Mouse (Mus musculus) cerebellum, adult 2 months (tissue): ENCODE results near the gene Grhpr.

Source experiments
- CTCF ChIP-seq: fragments of 200-500 bp; IDR thresholded peaks from 2 replicates; pipeline ENCODE4 v1.5.1; 2011; ENCODE audit warnings: low read depth, mild to moderate bottlenecking, control low read depth, low read length, moderate library complexity, borderline replicate concordance; ENCODE audit not compliant: insufficient read depth
- POLR2A ChIP-seq: fragments of 200-500 bp; IDR thresholded peaks from 2 replicates; pipeline ENCODE4 v1.6.1; 2011; ENCODE audit warnings: low read length, control low read depth, borderline replicate concordance; ENCODE audit not compliant: insufficient read depth

DNA sequence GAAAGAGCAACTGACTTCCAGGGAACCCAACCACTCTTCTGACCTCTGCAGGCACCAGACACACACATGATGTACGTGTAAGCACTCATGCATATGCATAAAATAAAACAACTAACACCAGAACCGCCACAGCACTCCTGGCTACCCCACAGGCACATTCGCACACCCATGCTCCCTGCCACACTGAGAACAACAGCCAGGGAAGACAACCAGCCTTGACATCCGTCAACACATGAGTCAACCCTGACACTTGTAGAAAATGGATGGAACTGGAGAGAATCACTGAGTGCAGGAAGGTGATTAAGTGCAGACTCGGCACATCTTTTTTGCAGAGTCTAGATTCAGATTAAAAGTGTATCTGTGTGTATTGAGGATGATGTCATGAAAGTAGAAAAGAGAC lies 55.4 kb downstream of the Grhpr start:
- TF ChIP-seq CTCF (no peak), POLR2A (no peak)
